Mouse (Mus musculus): Measurements from ENCODE around the gene Gfap. TPM values are rescaled to one million over a fixed set of nuclear protein-coding genes. Genes with fewer than 3 reads are reported as not detected.

Gene Gfap
- polyA plus RNA-seq (2012; rRNA removed) = 0.15 and 0.24 TPM in 2 replicates

- 7% methylated on average over 7 of the region's 7 CpGs for WGBS
- DNase-seq = peak; percentile 76
- TF ChIP-seq CTCF (IDR thresholded peaks at IDR 0.05; ENCODE audit: insufficient read depth, low read length) (peak; percentile 94), POLR2A (IDR thresholded peaks at IDR 0.05; ENCODE audit: borderline replicate concordance, extremely low read depth, low read depth, low read length) (no peak)
- no peaks in the 10 kb centered on the region for H3K4me1 ChIP-seq (ENCODE audit: control insufficient read depth, insufficient read depth, low read length)
- no peak within 1 kb of the TSS for H3K4me3 ChIP-seq (replicated peaks; ENCODE audit: extremely low read depth, low read depth, low read length)
These were observed at the start of gene Gfap for GRCm38 (mm10) chr11:102900763-102901162. Gene Gfap (minus strand): TSS chr11:102900912.

GRCm38 (mm10) chr11:102948043-102948961 is 47.6 kb upstream of the Gfap start:
- peaks cover 5% of the 10 kb centered on the region for H3K4me1 ChIP-seq (ENCODE audit: control insufficient read depth, insufficient read depth, low read length)
- peak; percentile 38 for DNase-seq
- TF ChIP-seq CTCF (IDR thresholded peaks at IDR 0.05; ENCODE audit: insufficient read depth, low read length) (no peak), POLR2A (IDR thresholded peaks at IDR 0.05; ENCODE audit: borderline replicate concordance, extremely low read depth, low read depth, low read length) (no peak)
- peak overlapping the region; percentile 44 for H3K4me3 ChIP-seq (replicated peaks; ENCODE audit: extremely low read depth, low read depth, low read length)
- WGBS = 3% methylated on average over 51 of the region's 51 CpGs

- Histone ChIP-seq H3K4me3 (replicated peaks; ENCODE audit: extremely low read depth, low read depth, low read length) (no peak overlapping the region), H3K4me1 (ENCODE audit: control insufficient read depth, insufficient read depth, low read length) (peaks cover 5% of the 10 kb centered on the region)
- no peak for DNase-seq
- TF ChIP-seq POLR2A (IDR thresholded peaks at IDR 0.05; ENCODE audit: borderline replicate concordance, extremely low read depth, low read depth, low read length) = no peak
- TF ChIP-seq CTCF (IDR thresholded peaks at IDR 0.05; ENCODE audit: insufficient read depth, low read length) = no peak
- whole genome bisulfite sequencing = 5% methylated on average over 8 of the region's 8 CpGs
These were observed 46.3 kb upstream of the Gfap start for GRCm38 (mm10) chr11:102946992-102947343.

GRCm38 (mm10) chr11:102946265-102946991 is 45.7 kb upstream of the Gfap start, which contains the start of gene C1ql1:
Gene C1ql1 (minus strand): TSS chr11:102946688.
- peaks cover 5% of the 10 kb centered on the region for H3K4me1 ChIP-seq (ENCODE audit: control insufficient read depth, insufficient read depth, low read length)
- WGBS = 1% methylated on average over 85 of the region's 87 CpGs
- H3K4me3 ChIP-seq (replicated peaks; ENCODE audit: extremely low read depth, low read depth, low read length) = no peak within 1 kb of the TSS
- DNase-seq = peak; percentile 74
- TF ChIP-seq CTCF (IDR thresholded peaks at IDR 0.05; ENCODE audit: insufficient read depth, low read length) = no peak
- no peak for TF ChIP-seq POLR2A (IDR thresholded peaks at IDR 0.05; ENCODE audit: borderline replicate concordance, extremely low read depth, low read depth, low read length)

GRCm38 (mm10) chr11:102945306-102946264 is 44.9 kb upstream of the Gfap start:
- DNase-seq = no peak
- WGBS = 4% methylated on average over 54 of the region's 54 CpGs
- no peak overlapping the region for H3K4me3 ChIP-seq (replicated peaks; ENCODE audit: extremely low read depth, low read depth, low read length)
- TF ChIP-seq CTCF (IDR thresholded peaks at IDR 0.05; ENCODE audit: insufficient read depth, low read length) (no peak), POLR2A (IDR thresholded peaks at IDR 0.05; ENCODE audit: borderline replicate concordance, extremely low read depth, low read depth, low read length) (no peak)
- peaks cover 5% of the 10 kb centered on the region for H3K4me1 ChIP-seq (ENCODE audit: control insufficient read depth, insufficient read depth, low read length)

GRCm38 (mm10) chr11:102941236-102941635 is 40.5 kb upstream of the Gfap start:
- no peak for DNase-seq
- TF ChIP-seq CTCF (IDR thresholded peaks at IDR 0.05; ENCODE audit: insufficient read depth, low read length) (no peak), POLR2A (IDR thresholded peaks at IDR 0.05; ENCODE audit: borderline replicate concordance, extremely low read depth, low read depth, low read length) (no peak)
- peaks cover 3% of the 10 kb centered on the region for H3K4me1 ChIP-seq (ENCODE audit: control insufficient read depth, insufficient read depth, low read length)
- H3K4me3 ChIP-seq (replicated peaks; ENCODE audit: extremely low read depth, low read depth, low read length) = no peak overlapping the region
- WGBS = 66% methylated on average over 6 of the region's 6 CpGs

GRCm38 (mm10) chr11:102939024-102939675 is 38.4 kb upstream of the Gfap start:
- Histone ChIP-seq H3K4me1 (ENCODE audit: control insufficient read depth, insufficient read depth, low read length) (no peaks in the 10 kb centered on the region), H3K4me3 (replicated peaks; ENCODE audit: extremely low read depth, low read depth, low read length) (no peak overlapping the region)
- TF ChIP-seq CTCF (IDR thresholded peaks at IDR 0.05; ENCODE audit: insufficient read depth, low read length) (no peak), POLR2A (IDR thresholded peaks at IDR 0.05; ENCODE audit: borderline replicate concordance, extremely low read depth, low read depth, low read length) (no peak)
- no peak for DNase-seq
- 16% methylated on average over 13 of the region's 13 CpGs for WGBS

- no peak for TF ChIP-seq CTCF (IDR thresholded peaks at IDR 0.05; ENCODE audit: insufficient read depth, low read length)
- TF ChIP-seq POLR2A (IDR thresholded peaks at IDR 0.05; ENCODE audit: borderline replicate concordance, extremely low read depth, low read depth, low read length) = no peak
- DNase-seq = no peak
- WGBS = 81% methylated on average over 3 of the region's 3 CpGs
- H3K4me1 ChIP-seq (ENCODE audit: control insufficient read depth, insufficient read depth, low read length) = no peaks in the 10 kb centered on the region
- no peak overlapping the region for H3K4me3 ChIP-seq (replicated peaks; ENCODE audit: extremely low read depth, low read depth, low read length)
These were observed 36.9 kb upstream of the Gfap start for GRCm38 (mm10) chr11:102937529-102938182.
